Comparison of ENCODE assay signal across 8 mouse cellular contexts in genomic region chr14:84444663-84445502, GRCm38 (mm10). TPM values are rescaled to one million over a fixed set of nuclear protein-coding genes. Genes with fewer than 3 reads are reported as not detected.
DNase-seq lines count a peak whose midpoint lies in the region; ATAC-seq and TF ChIP-seq lines count a peak whose summit lies in the region.

No protein-coding gene starts in this region.

- no peaks in the 10 kb centered on the region for H3K9me3 ChIP-seq in hindbrain, embryonic 13.5 days
- H3K9me3 ChIP-seq in stomach, embryonic 14.5 days (ENCODE audit: control insufficient read depth, low read depth, low read length), result no peaks in the 10 kb centered on the region

- no peaks in the 10 kb centered on the region for H3K79me2 ChIP-seq in heart, adult 2 months (replicated peaks; ENCODE audit: control insufficient read depth, insufficient read depth, low read length)

- no peak for ATAC-seq in hindbrain, embryonic 13.5 days (ENCODE audit: low FRiP score)
- no peak for ATAC-seq in stomach, embryonic 14.5 days (ENCODE audit: insufficient number of reproducible peaks, insufficient read depth, low FRiP score, low read depth)

- no peak for TF ChIP-seq CTCF in heart, adult 2 months (IDR thresholded peaks at IDR 0.05)
- no peak for TF ChIP-seq CTCF in embryonic fibroblast, embryonic 13.5 days (IDR thresholded peaks at IDR 0.05; ENCODE audit: borderline replicate concordance, insufficient read depth, low read length)

- no peaks in the 10 kb centered on the region for H3K4me1 ChIP-seq in heart, adult 2 months (ENCODE audit: control insufficient read depth, insufficient read depth, low read length)
- no peaks in the 10 kb centered on the region for H3K4me1 ChIP-seq in embryonic fibroblast, embryonic 13.5 days (ENCODE audit: control insufficient read depth, insufficient read depth, low read length)
- peaks cover 29% of the 10 kb centered on the region for H3K4me1 ChIP-seq in hindbrain, embryonic 13.5 days (replicated peaks)
- H3K4me1 ChIP-seq in stomach, embryonic 14.5 days (ENCODE audit: control insufficient read depth, insufficient read depth, low read length), result peaks cover 2% of the 10 kb centered on the region; the same call in 1 of the 2 replicates

- peak; percentile 16 to 32 for DNase-seq in heart, adult 2 months
- DNase-seq in heart, adult 8-10 months (ENCODE audit: low spot score), result no peak
- peak; percentile 55 to 69 for DNase-seq in layer of hippocampus, postnatal 10 days (ENCODE audit: low spot score in 2 of 2)
- DNase-seq in lung, postnatal 14 days, result peak; percentile 36
- DNase-seq in urinary bladder, postnatal 10 days (ENCODE audit: low spot score), result no peak

- peak overlapping the region; percentile 63 for H3K4me3 ChIP-seq in heart, adult 2 months
- peak overlapping the region; percentile 41 for H3K4me3 ChIP-seq in embryonic fibroblast, embryonic 13.5 days (ENCODE audit: insufficient read depth, low read length)
- H3K4me3 ChIP-seq in hindbrain, embryonic 13.5 days, result peak overlapping the region; percentile 65
- peak overlapping the region; percentile 54 for H3K4me3 ChIP-seq in stomach, embryonic 14.5 days (ENCODE audit: low read depth, low read length)

- H3K9ac ChIP-seq in heart, adult 2 months (ENCODE audit: low read depth, low read length), result peak overlapping the region; percentile 55
- H3K9ac ChIP-seq in hindbrain, embryonic 13.5 days, result peak overlapping the region; percentile 79
- H3K9ac ChIP-seq in stomach, embryonic 14.5 days (replicated peaks; ENCODE audit: low read depth, low read length), result no peak overlapping the region; the same call in 1 of the 2 replicates

- TF ChIP-seq POLR2A in heart, adult 2 months (IDR thresholded peaks at IDR 0.05; ENCODE audit: insufficient read depth, low read depth, low read length), result no peak
- no peak for TF ChIP-seq POLR2A in embryonic fibroblast, embryonic 13.5 days (IDR thresholded peaks at IDR 0.05; ENCODE audit: low read depth, low read length)

- TF ChIP-seq EP300 in heart, adult 2 months (IDR thresholded peaks at IDR 0.05; ENCODE audit: insufficient read depth, low read depth, low read length), result no peak

- intact Hi-C loops in heart, adult 2 months (cut with DNase I), result loop anchor here (2.0 to 10.0 kb wide), 3 partner anchors 18 to 1880 kb away; no protein-coding TSS in a partner anchor

- 1% methylated on average over 20 of the region's 21 CpGs for WGBS in heart, adult 2 months
- 0% methylated on average over 19 of the region's 21 CpGs for WGBS in hindbrain, embryonic 13.5 days
- 1% methylated on average over 21 of the region's 21 CpGs for WGBS in stomach, embryonic 14.5 days

- peaks cover 13% of the 10 kb centered on the region; the same call in 1 of the 2 replicates for H3K27me3 ChIP-seq in heart, adult 2 months (ENCODE audit: control insufficient read depth, insufficient read depth, low read length)
- H3K27me3 ChIP-seq in hindbrain, embryonic 13.5 days, result peaks cover 22% of the 10 kb centered on the region
- H3K27me3 ChIP-seq in stomach, embryonic 14.5 days (ENCODE audit: control insufficient read depth, insufficient read depth, low read length), result peaks cover 17% of the 10 kb centered on the region; the same call in 1 of the 2 replicates

- H3K27ac ChIP-seq in heart, adult 2 months, result peak overlapping the region; percentile 73
- H3K27ac ChIP-seq in embryonic fibroblast, embryonic 13.5 days (ENCODE audit: insufficient read depth, low read length), result no peak overlapping the region
- peak overlapping the region; percentile 86 for H3K27ac ChIP-seq in hindbrain, embryonic 13.5 days
- H3K27ac ChIP-seq in stomach, embryonic 14.5 days (ENCODE audit: low read length), result no peak overlapping the region

- H3K36me3 ChIP-seq in heart, adult 2 months (ENCODE audit: control insufficient read depth, insufficient read depth, low read length), result no peaks in the 10 kb centered on the region
- H3K36me3 ChIP-seq in hindbrain, embryonic 13.5 days, result no peaks in the 10 kb centered on the region
- no peaks in the 10 kb centered on the region for H3K36me3 ChIP-seq in stomach, embryonic 14.5 days (ENCODE audit: control insufficient read depth, insufficient read depth, low read length)

- peak overlapping the region; percentile 94 for H3K4me2 ChIP-seq in hindbrain, embryonic 13.5 days
- peak overlapping the region; percentile 83 for H3K4me2 ChIP-seq in stomach, embryonic 14.5 days (replicated peaks; ENCODE audit: low read depth, low read length)

RNA-seq across cellular contexts. Expression of gene Pcdh17, which starts 1.5 kb away (rescaled TPM):
- total RNA-seq in heart, adult 2 months (2021), result 1 to 10 TPM; 1.7 to 2.4 TPM
- 1.2 and 2.0 TPM in 2 replicates for polyA plus RNA-seq in heart, adult 2 months (2012; rRNA removed)
- total RNA-seq in heart, adult 8-10 months (2022), result 1 to 10 TPM; 1.6 to 2.7 (median 1.9) TPM
- polyA plus RNA-seq in embryonic fibroblast, embryonic 13.5 days (2011; ENCODE audit: insufficient read length, low read depth, missing spikeins), result 0.27 and 0.61 TPM in 2 replicates
- polyA plus RNA-seq in hindbrain, embryonic 13.5 days (2015; fragmentation: Nextera tagmentation; extraction: Ambion mirVana), result 18.8 and 19.2 TPM in 2 replicates
- 10 to 100 TPM; 46.3 to 48.5 TPM for total RNA-seq in layer of hippocampus, postnatal 10 days (2021)
- 9.8 and 10.1 TPM in 2 replicates for polyA plus RNA-seq in stomach, embryonic 14.5 days (2014; fragmentation: Nextera tagmentation; extraction: Ambion mirVana)

Comparison
In these comparisons a context has a peak if more than half of its experiments do, and no peak if none do; other contexts are left out.
1. DNase-seq: peak in heart, adult 2 months (2 of 2), layer of hippocampus, postnatal 10 days (2 of 2) and lung, postnatal 14 days (single experiment); none in heart, adult 8-10 months (single experiment) and urinary bladder, postnatal 10 days (single experiment).
2. H3K27ac ChIP-seq: peak in heart, adult 2 months (single experiment) and hindbrain, embryonic 13.5 days (single experiment); none in embryonic fibroblast, embryonic 13.5 days (single experiment) and stomach, embryonic 14.5 days (single experiment).
3. Peak in every context shown above with its lines, with median percentiles within 50 percentile points of each other: H3K4me3 ChIP-seq.